Mouse (Mus musculus) cerebellum, adult 8-10 months (tissue): ENCODE measurements at regions not wholly inside any gene's neighbourhood (a gene's known extent, or its start where the extent isn't known, plus 50 kb on each side); places are given as distances from the start of the nearest gene placed in this dataset.

Experiments
- DNase-seq: peaks from one replicate; pipeline ENCODE4 v3.0.0; 2022

DNA sequence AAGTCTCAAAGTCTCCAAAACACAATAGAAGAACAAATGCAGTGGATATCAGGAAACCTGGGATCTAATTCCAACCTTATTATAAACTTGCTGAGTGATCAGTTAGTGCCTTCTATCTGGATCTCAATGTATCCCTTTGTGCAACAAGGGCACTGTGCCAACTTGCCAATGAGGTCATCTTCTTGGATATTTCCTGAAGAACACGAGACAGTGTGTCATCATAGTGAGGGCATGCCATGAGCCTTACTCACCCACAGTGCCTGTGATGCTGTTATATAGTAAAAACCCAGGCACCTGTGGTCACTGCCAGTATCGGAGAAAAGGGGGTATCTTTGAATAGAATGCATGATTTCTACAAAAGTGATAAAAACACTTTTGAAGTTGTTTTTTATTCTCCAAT is 60.2 kb upstream of the Cd34 start:
- DNase-seq: peak; percentile 20

DNA sequence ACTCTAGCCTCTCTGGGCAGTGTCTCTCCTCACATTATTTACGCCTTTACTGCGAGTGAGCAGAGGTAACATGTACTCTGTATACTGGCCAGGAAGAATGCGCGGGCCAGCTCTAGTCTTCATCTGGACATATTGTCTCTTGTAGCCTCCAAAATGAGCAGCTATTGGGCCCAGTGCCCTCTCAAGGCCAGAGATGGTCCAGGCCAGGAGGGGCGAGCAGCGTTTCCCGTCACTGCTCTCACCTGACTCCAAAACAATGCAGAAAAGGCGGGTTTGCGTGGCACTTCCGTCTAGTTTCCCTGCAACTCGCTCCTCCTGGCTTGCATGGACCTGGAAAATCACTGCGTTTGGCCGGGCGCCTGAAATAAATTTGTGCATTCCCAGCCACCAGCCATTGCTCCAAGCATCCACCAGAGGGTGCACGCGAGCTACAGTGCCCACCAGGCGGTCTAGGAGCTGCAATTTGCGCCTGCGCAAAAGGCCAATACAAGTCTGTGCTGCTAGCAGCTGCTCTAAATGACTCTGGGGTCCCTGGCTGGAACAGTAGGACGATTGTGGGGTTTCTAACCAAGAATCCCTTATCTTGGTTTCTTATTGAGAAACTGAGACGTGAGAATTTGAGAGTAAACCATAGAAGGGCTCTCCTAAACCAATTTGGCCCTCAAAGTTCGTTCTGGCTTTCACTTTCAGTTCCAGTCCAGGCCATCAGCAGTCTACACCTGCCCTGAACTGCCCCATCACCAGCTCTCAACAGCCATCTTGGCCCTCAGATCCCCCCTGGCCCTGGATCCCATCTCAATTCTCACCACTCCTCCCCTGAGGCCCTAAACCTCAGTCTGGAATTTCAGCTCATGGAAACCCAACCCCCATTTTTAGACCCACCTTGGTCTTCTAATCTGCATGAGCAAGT is 59.0 kb upstream of the Cd34 start:
- peak; percentile 97 for DNase-seq

DNA sequence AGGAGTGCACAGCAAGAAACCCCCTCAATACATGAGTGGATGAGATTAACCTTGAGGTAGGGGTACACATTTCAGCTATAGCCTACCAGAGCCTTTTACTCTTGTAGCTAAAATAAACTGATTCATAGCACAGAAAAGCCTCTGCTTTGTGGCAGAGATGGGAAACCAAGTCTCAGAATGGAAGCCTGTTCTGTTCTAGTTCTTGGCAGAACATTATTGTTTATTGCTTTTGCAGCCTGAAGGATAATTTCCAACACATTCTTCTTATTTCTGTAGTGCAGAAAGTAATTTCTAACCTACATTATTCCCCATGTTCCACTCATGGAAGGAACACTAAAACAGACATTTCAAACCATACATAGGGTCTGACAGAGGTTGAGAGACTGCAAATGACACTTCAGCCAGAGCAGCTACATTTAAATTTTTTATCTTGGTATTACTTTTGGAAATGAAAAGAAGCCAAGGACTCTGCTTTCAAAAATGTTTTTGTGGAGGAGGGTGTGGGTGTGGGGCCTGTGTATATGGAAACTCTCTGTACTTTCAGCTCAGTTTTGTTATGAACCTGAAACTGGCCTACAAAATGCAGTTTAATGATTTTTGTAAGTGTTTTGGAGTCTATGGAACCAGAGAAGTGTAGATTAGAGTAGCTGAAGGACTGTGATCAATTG is 56.9 kb upstream of the Cd34 start:
- no peak for DNase-seq

DNA sequence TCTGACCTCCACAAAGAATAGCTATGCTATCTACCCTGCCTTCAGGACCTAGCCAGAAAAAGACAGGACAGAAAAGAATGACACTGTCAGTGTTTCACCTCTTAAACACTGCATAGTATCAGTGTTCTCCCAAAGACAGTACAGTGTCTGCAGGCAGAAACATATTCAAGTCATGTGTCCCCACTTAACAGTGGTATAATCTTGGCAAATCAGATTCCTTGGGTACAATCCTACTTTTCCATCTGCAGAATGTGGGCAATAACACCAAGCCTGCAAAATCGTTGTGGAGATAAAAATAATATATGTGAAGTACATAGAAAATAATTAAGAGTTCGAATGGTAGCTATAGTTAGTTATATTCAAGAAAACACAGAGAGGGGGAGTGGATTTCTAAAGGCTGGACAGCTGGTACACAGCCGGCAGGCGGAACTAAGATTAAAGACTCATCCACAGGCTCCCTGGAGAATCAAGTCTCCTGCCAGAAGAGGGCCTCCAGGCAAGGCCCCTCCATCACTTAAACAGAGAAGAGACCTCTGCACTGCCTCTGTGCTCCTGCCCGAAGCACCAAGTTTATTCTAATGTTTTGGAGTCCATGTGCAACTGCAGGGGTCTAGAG is 53.4 kb upstream of the Cd34 start:
- no peak for DNase-seq

DNA sequence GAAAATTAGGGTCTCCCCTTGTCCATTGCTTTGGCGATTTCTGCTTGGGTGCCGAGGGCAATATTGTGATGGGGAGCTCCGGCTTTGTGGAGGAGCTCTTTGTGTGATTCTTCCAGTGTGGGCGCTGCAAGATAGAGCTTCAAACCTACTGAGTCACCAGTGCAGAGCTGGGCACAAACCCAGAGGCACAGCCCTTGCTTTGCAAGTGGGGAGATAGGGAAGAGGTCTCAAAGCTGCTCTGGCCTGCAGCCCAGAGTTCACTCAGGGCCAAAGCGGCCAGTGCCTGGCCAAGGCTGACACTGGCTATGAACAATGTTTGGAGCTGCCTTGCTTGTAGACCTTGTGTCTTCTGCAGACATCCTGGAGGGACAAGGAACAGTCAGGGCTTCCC is 52.9 kb upstream of the Cd34 start:
- DNase-seq: peak; percentile 74
